Mouse (Mus musculus): ENCODE measurements around the gene Amacr.
"Not testable (repeated sequence)": the region's sequence is repeated elsewhere in the genome, so short reads cannot be mapped to it uniquely, and the experiment has no call there.

The Amacr gene

GRCm38 (mm10) chr15:10981377-10982063 is at the start of gene Amacr:
Amacr (plus strand) TSS chr15:10981756.
- peak; percentile 47 for DNase-seq (ENCODE audit: low spot score)

DNA sequence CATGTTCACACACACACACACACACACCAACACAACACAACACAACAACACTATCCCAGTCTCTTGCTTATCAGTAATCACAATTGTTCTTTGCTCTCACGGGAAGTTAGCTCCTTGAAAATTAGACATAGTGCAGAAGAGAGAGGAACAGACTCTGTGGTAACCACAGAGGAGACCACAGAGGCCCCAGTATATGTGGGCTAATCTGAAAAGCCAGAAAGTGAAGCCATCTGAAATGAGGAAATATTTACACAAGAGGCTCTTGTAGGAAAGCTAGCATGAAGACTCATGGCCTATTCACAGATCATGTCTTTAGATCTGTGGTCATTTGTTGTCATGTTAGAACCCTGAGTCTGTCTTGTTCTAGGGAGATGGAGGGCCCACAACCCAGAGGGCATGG is 47.6 kb upstream of the Amacr start:
- no peak for DNase-seq (ENCODE audit: low spot score)

DNA sequence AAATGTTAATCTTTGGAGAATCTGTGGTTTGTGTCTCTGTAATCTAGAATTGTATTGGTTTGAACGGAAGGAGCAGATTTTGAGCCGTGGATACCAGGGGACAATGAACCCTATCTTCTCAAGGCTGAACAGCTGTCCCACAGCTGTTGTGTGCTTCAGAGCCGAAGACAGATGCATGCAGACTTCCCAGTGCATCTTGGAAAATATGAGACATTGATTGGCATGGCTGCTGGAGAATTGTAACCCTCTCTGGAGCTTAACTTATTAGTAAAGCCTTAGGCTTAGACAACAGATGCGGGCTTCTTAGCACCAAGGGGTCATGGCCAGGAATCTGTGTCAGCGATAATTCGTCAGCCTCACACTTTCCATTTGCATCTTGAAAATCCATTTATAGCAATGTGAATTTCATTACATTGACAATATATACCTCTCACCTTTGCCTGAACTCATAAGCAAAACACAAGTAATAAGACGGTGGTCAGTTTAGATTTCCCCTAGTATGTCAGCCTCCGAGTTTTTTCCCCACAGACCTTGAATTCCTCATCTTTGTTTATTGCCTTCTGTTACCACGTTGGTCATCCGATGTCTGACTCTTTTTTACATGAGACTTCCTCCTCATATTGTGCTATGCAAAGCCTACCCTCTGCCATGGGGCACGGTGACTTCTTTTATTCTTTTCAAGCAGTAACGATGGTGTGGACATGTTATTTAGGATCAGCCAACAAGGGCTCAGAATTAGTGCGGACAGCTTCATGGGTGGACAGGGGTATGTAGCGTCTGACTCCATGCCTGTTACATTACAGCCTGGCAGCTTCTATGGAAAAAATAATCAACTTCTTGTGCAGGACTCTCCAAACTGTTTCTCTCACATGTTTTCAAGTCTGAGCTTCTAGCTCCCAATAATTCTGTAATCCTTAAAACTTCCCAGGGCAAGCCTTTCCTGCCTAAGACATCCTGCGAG is 41.1 kb upstream of the Amacr start:
- DNase-seq (ENCODE audit: low spot score): no peak

DNA sequence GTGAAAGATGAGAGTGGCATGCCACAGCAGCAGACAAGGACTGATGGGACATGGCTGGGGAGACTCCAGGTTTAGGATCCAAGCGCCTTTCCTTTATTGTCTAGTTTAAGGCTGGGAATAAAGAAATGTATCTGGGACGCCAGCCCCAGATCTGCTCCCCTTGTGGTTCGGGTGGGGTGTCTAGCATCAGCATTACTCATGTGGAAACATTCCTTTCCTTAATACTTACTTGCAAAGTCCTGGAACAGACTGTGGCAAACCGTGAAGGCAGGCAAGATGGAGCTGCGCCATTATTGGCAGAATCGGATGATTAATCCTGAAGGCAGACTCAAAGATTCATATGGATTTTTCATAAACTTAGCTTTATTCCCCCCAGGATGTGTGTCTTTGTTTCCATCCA is 39.7 kb upstream of the Amacr start:
- no peak for DNase-seq (ENCODE audit: low spot score)

DNA sequence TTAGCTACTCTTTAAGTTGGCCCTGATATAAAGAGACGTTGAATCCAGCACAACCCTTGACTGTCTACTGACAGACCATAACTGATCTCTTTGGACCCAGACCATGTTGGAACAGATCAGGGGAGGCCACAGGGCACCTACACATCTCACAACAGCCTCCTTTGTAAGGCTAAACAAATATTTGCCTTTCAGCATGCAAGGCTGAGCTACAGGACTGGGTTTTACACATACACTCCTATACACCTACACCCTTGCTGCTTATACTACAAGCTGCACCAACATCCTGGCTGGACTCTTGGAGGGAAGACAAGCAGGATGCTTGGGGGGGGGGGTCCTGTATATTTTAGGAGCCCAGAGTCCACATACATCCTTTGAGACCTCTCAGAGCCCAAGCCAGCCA is 33.7 kb upstream of the Amacr start:
- DNase-seq (ENCODE audit: low spot score): no peak

- no peak for DNase-seq (ENCODE audit: low spot score)
Observed at GRCm38 (mm10) chr15:10951951-10952759, 29.4 kb upstream of the Amacr start, which contains the start of gene C1qtnf3. C1qtnf3 (plus strand) TSS chr15:10952332.

DNA sequence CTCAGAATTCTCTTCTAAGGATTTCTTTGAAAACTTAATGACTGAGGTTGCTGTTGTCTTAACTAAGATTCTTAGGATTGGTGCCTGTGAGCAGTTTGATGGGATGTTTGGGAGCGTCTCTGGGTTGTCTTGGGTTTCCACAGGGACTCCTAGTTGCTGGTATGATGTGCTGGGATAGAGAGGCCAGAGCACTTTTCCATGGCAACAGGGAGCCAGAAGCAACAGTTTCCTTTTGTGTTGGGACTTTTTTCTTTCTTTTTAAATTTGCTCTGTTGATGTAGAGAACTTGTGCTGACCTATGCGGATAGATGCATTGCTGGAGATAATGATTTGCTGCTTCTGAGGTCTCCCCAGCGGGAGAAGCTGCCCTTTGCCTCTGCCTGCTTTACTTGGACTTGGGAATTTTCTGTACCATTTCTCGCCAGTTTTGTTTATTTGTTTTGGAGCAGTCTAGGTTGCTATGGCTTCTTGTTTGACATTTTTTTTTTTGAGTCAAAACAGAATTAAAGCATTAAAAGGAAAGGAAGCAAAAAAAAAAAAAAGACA is 28.7 kb upstream of the Amacr start:
- no peak for DNase-seq (ENCODE audit: low spot score)

DNA sequence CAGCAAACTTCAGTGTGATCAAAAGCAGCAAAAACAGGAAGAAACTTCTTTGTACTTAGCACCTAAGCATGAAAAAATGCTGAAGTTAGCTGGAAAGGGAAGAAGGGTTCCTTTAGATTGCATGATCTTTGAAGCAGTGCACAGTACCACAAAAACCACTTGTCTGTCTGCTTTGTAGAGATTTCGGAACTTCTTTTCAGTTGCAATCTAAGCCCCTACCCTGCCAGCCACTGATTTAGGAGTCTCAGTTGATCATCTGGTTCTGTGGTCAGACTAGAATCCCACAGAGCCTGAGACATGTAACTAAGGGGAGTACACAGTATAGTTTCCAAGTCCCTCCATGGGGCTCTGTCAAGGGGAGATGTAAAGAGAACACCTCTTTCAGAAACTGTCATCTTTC is 28.1 kb upstream of the Amacr start:
- no peak for DNase-seq (ENCODE audit: low spot score)

DNA sequence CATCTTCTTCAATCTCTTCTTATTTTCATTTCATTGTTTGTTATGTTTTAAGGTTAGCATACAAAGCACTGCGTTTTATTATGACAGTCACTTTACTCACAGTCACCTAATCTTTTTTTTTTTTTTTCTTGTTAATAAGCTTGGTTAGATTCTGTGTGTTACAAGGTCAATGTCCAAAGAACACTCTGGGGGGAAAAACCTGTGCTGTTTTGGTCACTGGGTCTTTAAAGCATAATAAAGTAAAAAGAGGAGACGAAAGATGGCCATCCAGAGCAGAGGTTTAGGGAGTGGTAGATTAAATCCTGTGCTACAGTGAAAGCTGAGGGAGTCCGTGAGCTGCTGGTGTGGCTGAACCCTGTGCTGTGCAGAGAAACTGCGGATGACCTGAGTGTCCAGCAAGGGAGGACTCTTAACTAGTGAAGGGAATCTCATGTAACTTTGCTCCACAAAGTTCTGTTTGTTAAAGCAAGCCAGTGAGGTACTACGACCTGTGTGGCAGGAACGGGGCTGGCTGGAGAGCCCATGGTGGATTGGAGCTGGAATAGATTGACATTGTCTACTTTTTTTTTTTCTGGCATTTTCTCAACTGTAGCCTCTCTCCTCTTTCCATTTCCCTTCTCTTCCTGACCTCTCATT is 27.1 kb upstream of the Amacr start:
- no peak for DNase-seq (ENCODE audit: low spot score)

DNA sequence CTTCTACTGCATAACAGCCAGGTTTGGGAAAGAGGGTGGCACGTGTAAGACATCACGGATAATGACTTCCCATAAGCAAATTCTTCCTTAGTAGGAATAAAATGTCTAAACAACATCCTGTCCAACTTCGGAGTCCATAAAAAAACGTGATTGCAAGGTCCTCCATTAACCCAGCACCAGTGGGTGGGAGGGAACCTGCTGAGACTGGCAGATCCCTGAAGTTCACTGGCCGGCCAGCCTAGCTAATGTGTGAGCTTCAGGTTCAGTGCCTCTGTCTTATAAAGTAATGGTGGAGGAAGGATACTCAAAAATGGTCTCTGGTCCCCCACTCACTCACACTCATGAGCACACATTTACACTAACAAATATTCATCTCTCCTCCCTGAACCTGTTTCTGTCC is 26.4 kb upstream of the Amacr start:
- DNase-seq (ENCODE audit: low spot score): no peak

DNA sequence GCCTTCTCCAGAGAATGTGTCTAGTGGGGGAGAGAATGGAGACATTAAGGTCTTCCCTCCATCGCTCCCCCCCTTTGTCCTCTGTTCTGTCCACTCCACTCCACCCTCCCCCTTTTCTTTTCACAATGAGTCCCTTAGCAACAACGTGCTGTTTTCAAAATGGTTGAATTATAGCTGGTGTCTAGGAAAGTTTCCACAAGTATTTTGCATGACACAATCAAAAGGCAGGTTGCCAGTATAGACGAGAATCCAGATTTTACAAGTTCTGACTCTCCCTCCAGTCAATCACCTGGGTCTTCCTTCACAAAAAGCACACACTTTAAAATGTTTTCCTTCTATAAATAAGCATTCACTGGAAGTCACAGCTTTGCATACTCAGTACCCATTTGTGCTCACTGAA is 24.9 kb upstream of the Amacr start:
- DNase-seq (ENCODE audit: low spot score): no peak

DNA sequence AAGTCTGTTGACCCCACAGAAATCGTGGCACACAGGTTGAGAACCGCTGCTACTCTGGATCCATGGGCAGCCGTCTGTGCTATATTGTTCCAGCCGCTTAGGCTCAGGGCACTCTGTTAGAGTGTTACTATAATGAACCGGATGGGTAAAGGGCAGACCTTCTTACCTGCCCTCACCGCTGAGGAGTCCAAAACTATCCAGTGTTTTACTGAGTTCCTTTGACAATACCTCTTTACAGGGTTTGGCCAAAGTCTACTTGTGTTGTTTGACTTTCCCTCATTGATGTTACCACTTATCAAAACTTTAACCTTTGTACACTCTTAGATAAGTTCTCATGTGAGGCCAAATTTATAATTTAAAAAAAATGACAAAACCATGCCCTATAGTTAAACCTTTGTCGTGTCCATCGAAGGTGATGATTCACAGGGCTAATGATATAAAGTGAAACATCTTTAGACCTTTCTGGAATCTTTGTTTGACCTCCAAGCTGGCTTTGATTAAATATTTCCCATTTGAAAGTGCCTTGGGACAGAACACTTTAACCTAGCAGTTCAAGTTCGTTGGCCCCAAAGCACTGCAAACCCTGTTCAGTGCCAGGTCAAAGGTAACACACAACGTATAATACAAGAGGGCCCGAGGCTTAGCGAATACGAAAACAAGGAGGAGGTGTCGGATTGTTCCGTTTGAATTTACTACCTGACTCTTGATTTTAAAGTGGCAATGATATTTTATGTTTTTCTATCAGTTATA is 22.1 kb upstream of the Amacr start:
- no peak for DNase-seq (ENCODE audit: low spot score)

- DNase-seq (ENCODE audit: low spot score): no peak
Observed at GRCm38 (mm10) chr15:10960267-10960666, 21.3 kb upstream of the Amacr start.

DNA sequence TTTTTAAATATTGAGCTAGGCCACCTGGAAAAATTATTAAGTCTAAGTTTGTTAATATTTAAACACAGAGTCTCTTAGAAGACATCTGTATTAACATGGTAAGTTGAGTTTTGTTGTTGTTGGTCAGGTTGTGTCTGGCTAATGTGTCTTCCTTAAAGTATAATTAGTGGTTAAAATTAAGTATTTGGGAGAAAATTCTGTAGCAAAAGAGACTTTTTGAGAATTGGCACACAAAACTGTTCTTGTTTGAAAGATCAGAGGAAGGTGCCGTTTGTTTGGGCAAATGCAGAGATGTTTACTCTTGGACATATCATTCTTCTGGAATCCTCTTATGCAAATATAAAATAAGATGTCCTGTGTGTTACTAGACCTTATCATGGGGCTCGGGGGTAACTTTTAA is 19.0 kb upstream of the Amacr start:
- DNase-seq (ENCODE audit: low spot score): no peak

DNA sequence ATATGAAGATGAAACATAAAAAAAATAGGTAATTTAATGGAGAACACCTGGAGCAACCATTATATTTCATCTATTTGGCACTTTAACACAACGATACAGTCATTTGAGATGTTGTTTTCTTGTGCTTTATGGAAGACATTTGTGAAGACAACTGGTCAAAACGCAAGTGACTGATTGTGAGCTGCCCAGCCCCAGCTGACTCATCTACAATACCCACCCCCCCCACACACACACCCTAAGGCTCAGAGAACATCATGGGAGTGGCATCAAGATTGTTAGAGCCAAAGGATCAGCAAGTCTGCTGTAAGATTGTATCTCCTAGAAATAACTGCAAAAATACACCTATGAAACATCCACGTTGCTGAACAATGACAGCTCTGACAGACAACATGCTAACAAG is 12.1 kb upstream of the Amacr start:
- DNase-seq (ENCODE audit: low spot score): no peak

GRCm38 (mm10) chr15:10970777-10971176 is 10.8 kb upstream of the Amacr start:
- no peak for DNase-seq (ENCODE audit: low spot score)

DNA sequence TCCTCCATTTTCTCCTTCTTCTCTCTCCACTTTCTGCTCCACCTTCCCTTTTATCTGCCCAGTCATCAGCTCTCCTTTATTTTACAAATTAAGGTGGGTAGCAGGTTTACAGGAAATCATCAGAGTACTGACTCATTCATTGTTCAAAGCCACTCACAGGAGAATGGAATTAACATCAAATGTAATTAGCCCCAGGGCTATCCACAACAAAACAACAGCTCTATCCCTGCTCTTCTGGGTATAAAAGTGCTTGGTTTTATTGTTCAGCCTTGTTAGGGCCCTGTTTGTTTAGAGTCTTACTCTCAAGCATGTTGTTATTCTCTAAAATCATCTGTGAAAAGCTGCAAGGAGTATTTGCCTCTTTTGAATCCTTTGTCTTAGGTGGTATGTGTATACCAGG is 4.4 kb upstream of the Amacr start:
- DNase-seq (ENCODE audit: low spot score): no peak

DNA sequence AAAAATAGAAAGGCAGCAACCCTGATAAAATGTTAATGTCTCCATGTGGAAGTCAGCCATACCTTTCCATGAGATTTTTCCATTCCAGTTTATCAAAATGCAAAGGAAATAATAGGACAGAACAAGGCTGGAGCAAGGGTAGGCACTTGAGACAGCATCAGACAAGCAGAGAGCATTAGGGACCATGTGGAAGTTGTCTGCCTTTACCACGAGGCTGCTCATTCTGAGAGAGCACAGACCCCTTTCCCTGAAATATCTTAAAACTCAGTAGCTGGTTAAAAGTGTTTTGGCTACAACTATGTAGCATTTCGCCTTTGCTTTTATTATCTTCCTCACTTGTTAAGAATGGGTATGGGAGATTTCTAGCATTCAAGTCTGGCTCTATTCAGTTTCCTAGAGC is 844 bp upstream of the Amacr start:
- DNase-seq (ENCODE audit: low spot score): no peak

- no peak for DNase-seq (ENCODE audit: low spot score)
Observed at GRCm38 (mm10) chr15:10982064-10982435, 494 bp downstream of the Amacr start.

GRCm38 (mm10) chr15:10985756-10986155 is 4.2 kb downstream of the Amacr start:
- DNase-seq (ENCODE audit: low spot score): no peak

GRCm38 (mm10) chr15:10986477-10986876 is 4.9 kb downstream of the Amacr start:
- not testable (repeated sequence) for DNase-seq (ENCODE audit: low spot score)
